Mouse (Mus musculus) hindbrain, embryonic 12.5 days (tissue): ENCODE measurements around the gene Cd59a. TPM values are rescaled to one million over a fixed set of nuclear protein-coding genes. Genes with fewer than 3 reads are reported as not detected.
"Not testable (repeated sequence)": the region's sequence is repeated elsewhere in the genome, so short reads cannot be mapped to it uniquely, and the experiment has no call there.

Experiments used
- ATAC-seq: fragments of 200-750 bp; cut with Nextera tagmentation; 2 replicates; pipeline ENCODE4 v1.8.0; 2017; ENCODE audit warnings: moderate TSS enrichment; ENCODE audit not compliant: low FRiP score
- H3K27ac ChIP-seq: fragments of 300-500 bp; sonication (generic); 2 replicates; pipeline ENCODE4 v1.5.1; 2016; ENCODE audit warnings: mild to moderate bottlenecking
- H3K27me3 ChIP-seq: fragments of 300-500 bp; sonication (generic); 2 replicates; pipeline ENCODE4 v1.6.1; 2016; ENCODE audit warnings: mild to moderate bottlenecking
- H3K36me3 ChIP-seq: fragments of 300-500 bp; sonication (generic); 2 replicates; pipeline ENCODE4 v1.6.1; 2016; ENCODE audit warnings: mild to moderate bottlenecking
- H3K4me1 ChIP-seq: fragments of 300-500 bp; sonication (generic); 2 replicates; pipeline ENCODE4 v1.6.1; 2016
- H3K4me2 ChIP-seq: fragments of 300-500 bp; sonication (generic); replicated peaks from 2 replicates; pipeline ENCODE4 v1.6.1; 2016; ENCODE audit warnings: mild to moderate bottlenecking
- H3K4me3 ChIP-seq: fragments of 300-500 bp; sonication (generic); 2 replicates; pipeline ENCODE4 v1.5.1; 2016; ENCODE audit warnings: mild to moderate bottlenecking
- H3K9ac ChIP-seq: fragments of 300-500 bp; sonication (generic); 2 replicates; pipeline ENCODE4 v1.6.1; 2016; ENCODE audit warnings: mild to moderate bottlenecking, moderate library complexity
- H3K9me3 ChIP-seq: fragments of 300-500 bp; sonication (generic); replicated peaks from 2 replicates; pipeline ENCODE4 v1.6.1; 2016; ENCODE audit warnings: mild to moderate bottlenecking
- WGBS: fragments of 180-500 bp; shearing (Covaris S2); methylation state at CpG from one replicate; pipeline ENCODE4 v1.1.7; 2016; 5-methylcytosine and 5-hydroxymethylcytosine counted together
- polyA plus RNA-seq: library from polyadenylated mRNA; unstranded; fragments of >200 nt; fragmentation: Nextera tagmentation; extraction: Ambion mirVana; gene quantifications from 2 replicates; pipeline ENCODE4 v1.2.1, GENCODE M21; 2016

Gene Cd59a
- polyA plus RNA-seq, 1 experiment from 2014 or later: 23.2 TPM

DNA sequence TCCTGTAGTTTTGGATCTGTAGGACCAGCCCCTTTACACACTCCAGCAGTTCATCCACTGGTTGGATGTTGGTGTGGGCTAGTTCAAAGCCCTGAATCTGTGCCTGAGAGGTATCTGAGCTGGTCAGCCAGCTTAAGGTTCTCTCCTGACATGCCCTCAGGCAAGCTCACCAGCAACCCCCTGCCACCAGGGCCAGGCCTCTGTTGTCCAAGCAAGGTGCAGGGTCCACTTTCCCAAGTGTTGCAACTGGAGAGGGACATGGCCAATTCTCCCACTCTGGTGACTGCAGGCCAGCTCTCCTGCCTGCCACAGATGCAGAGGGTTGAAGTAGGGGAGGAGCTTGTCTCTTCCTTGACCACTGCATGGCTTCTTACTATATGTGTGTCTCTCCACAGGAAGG, 11.6 kb upstream of the Cd59a start:
- not testable (repeated sequence) for H3K4me3 ChIP-seq, H3K36me3 ChIP-seq, H3K9ac ChIP-seq, H3K9me3 ChIP-seq, H3K4me2 ChIP-seq, H3K27ac ChIP-seq, H3K4me1 ChIP-seq, H3K27me3 ChIP-seq, ATAC-seq

DNA sequence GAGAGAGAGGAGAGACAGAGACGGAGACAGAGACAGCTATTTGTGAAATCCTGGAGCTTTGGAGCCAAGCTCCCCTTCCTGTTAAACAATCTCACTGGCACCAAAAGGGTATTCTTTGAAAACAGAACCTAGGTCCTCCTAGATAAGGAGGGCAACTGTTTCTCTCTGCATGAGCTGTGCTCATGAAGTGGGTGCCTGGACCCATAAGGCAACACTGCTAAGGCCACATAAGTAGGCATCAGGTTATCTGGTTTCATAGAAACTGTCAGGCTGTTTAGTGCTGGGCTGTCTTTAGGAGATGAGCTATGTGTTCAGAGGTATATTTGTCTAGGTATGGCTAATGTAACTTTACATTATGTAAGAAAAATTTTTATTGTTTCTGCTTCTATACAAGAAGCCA, 8.0 kb upstream of the Cd59a start:
- H3K27ac ChIP-seq, H3K27me3 ChIP-seq, H3K4me3 ChIP-seq, ATAC-seq, H3K9ac ChIP-seq, H3K4me2 ChIP-seq, H3K4me1 ChIP-seq, H3K9me3 ChIP-seq, H3K36me3 ChIP-seq: not testable (repeated sequence)
- 60% methylated on average over 1 of the region's 1 CpGs for WGBS

DNA sequence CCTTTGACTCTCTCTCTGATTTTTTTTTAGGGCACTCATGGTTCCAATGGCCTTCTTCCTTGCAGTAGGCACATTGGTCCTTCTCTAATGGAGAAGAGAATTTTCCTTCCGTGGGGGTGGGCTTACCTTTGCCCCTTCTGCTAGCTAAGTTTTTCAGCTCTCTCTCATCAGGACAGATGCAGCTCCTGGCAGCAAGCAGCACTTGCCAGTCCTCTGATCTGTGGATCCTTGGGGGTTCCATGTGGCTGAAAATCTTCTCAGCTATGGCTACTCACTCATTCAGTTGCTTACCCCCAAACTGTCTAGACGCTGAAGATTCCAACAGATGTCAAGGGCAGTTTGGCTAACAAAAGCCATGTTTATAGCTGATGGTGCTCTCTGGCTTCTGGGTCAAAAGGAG, 2.3 kb upstream of the Cd59a start:
- H3K9ac ChIP-seq: no peak overlapping the region
- WGBS: 84% methylated on average over 2 of the region's 2 CpGs
- no peak for ATAC-seq

DNA sequence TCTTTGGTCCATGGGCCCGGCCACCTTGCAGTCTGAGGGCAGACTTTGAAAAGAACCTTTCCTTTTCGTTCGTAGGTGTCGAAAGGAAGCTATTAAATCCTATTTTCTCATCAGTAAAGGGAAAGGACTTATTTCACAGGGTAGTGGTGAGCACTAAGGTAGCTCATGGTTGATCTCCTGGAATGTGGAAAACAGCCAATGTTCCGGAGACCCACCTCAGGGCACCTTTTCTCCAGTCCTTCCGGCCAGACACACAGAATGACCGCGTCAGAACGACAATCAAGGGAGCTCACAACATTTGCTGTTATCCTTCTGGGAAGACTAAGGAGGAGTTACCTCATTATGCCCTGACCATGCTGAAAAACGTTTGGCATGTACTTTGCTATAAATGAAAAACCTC, 655 bp downstream of the Cd59a start:
- no peaks in the 10 kb centered on the region for H3K9me3 ChIP-seq
- peak overlapping the region; percentile 74 for H3K27ac ChIP-seq
- H3K9ac ChIP-seq: peak overlapping the region; percentile 62
- H3K4me1 ChIP-seq: peaks cover 12% of the 10 kb centered on the region
- H3K4me2 ChIP-seq: peak overlapping the region; percentile 67
- 43% methylated on average over 10 of the region's 10 CpGs for WGBS
- no peak for ATAC-seq
- no peaks in the 10 kb centered on the region for H3K27me3 ChIP-seq
- no peaks in the 10 kb centered on the region for H3K36me3 ChIP-seq
- peak overlapping the region; percentile 41 for H3K4me3 ChIP-seq

More for the DNA sequence above, 2.3 kb upstream of the Cd59a start:
- no peaks in the 10 kb centered on the region for H3K27me3 ChIP-seq
- no peak overlapping the region for H3K4me2 ChIP-seq
- H3K4me3 ChIP-seq: no peak overlapping the region
- no peak overlapping the region for H3K27ac ChIP-seq
- H3K9me3 ChIP-seq: no peaks in the 10 kb centered on the region
- H3K4me1 ChIP-seq: peaks cover 10% of the 10 kb centered on the region
- no peaks in the 10 kb centered on the region for H3K36me3 ChIP-seq

DNA sequence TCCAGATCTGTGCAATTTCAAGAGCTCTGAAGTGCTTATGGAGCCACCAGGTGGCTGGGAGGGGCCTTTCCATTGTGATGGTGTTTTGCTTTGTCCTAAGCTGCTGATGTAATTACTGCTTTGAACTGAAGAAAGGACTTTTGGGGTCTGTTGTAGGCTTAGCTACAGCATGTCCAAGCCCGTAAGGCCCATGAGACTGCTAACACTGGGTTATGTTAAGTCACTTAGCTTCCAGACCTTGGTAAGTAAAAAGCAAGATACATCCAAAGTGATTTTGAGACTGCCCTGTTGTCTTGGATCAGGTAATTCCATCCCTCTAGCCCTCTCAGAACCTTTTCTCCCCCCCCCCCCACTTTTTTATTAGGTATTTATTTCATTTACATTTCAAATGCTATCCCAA, 1.2 kb downstream of the Cd59a start:
- H3K4me2 ChIP-seq: peak overlapping the region; percentile 67

DNA sequence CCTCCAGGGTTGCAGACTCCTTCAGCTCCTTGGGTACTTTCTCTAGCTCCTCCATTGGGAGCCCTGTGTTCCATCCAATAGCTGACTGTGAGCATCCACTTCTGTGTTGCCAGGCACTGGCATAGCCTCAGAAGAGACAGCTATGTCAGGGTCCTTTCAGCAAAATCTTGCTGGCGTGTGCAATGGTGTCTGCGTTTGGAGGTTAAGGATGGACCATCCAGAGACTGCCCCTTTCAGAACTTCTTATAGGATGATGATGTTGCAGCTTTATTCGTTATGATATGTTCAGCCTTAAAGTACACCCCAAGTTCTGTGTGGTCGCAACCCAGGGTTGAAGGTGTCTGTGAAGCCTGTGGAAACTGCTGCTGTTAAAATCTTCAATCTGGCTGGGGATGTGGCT, 1.8 kb downstream of the Cd59a start:
- not testable (repeated sequence) for H3K36me3 ChIP-seq, H3K27ac ChIP-seq, H3K27me3 ChIP-seq, H3K4me3 ChIP-seq, H3K9ac ChIP-seq, ATAC-seq, H3K9me3 ChIP-seq
- Histone ChIP-seq H3K4me1 (peaks cover 12% of the 10 kb centered on the region), H3K4me2 (0 out of 2 replicates have a peak overlapping the region, but pooled peaks have one; percentile 3)
- WGBS: 95% methylated on average over 4 of the region's 4 CpGs

More for the DNA sequence above, 1.2 kb downstream of the Cd59a start:
- not testable (repeated sequence) for H3K4me3 ChIP-seq, H3K9me3 ChIP-seq, H3K36me3 ChIP-seq, H3K27me3 ChIP-seq, ATAC-seq, H3K27ac ChIP-seq, H3K9ac ChIP-seq
- WGBS: 52% methylated on average over 1 of the region's 1 CpGs
- peaks cover 12% of the 10 kb centered on the region for H3K4me1 ChIP-seq

DNA sequence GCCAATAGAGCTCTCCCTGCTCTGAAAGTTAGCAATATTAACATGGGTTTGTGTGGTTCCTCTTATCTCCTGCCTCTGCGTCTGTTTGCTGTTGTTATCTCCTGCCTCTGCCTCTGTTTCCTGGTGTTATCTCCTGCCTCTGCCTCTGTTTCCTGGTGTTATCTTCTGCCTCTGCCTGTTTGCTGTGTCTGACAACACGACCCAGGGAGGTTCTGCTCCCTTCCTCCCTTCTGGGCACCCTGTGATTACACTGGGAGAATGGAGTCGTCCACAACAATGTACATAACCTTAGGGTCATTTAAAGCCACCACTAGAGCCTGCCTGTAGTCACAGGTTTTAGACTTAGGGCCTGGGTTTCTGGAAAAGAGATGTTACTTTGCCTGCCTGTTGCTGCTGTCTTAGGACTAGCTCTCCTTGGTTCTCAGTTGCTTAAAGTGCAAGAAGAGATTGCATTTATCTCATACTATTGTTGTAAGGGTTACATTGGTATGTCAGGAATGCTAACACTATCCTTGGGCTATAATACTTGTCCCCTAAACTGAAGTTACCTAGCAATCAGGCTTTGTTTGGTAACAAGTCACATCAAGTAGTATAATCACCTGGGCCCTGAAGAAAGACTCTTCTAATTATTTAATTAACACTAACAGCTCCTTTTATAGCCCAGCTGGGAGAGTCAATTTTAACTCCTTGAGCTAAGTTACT, 3.1 kb downstream of the Cd59a start:
- Histone ChIP-seq H3K9ac (no peak overlapping the region), H3K27ac (no peak overlapping the region)

DNA sequence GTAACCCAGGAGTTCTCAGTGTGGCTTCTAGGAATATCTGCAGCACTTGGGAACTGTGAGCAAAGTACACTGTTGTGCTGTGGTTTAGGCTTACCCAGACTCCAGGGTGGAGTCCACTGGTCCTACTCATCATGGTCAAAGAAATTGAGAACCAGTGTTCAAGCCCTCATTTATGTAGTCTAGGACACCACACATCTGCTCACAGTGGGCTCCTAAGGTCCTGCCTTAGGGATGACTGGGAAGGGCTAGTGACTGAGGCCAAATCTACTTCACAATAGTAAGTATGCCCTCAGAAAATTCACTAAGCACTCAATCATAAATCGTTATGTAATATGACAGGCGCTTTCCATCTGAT, 3.6 kb downstream of the Cd59a start:
- no peak overlapping the region for H3K27ac ChIP-seq
- no peak for ATAC-seq
- 90% methylated on average over 2 of the region's 2 CpGs for WGBS

More for the DNA sequence above, 3.1 kb downstream of the Cd59a start:
- WGBS: 43% methylated on average over 3 of the region's 3 CpGs
- no peak for ATAC-seq
- Histone ChIP-seq H3K4me2 (no peak overlapping the region), H3K9me3 (no peaks in the 10 kb centered on the region), H3K36me3 (no peaks in the 10 kb centered on the region), H3K4me1 (peaks cover 12% of the 10 kb centered on the region), H3K27me3 (no peaks in the 10 kb centered on the region), H3K4me3 (no peak overlapping the region)

DNA sequence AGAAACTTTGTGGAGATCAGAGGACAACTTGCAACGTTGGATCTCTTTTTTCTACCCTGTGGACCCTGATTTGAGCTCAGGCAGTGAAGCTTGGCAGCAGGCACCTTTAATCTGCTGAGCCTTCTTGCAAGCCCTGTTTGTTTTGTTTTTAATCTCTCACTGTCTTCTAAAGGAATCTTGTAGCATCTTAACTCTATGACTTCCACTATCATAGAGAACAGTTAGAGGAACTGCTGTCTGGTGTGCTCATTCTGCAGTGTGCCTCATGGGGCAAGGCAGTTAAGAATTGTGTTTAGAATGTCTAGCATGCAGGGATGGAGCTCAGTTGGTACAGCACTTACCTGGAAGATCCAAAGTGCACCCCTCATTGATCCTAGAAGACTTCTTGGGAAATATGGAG, 4.3 kb downstream of the Cd59a start:
- Histone ChIP-seq H3K4me3 (no peak overlapping the region), H3K9ac (no peak overlapping the region), H3K4me1 (peaks cover 12% of the 10 kb centered on the region), H3K27me3 (no peaks in the 10 kb centered on the region), H3K4me2 (no peak overlapping the region), H3K36me3 (no peaks in the 10 kb centered on the region), H3K27ac (no peak overlapping the region), H3K9me3 (no peaks in the 10 kb centered on the region)
- 63% methylated on average over 1 of the region's 1 CpGs for WGBS
- ATAC-seq: no peak

More for the DNA sequence above, 3.6 kb downstream of the Cd59a start:
- Histone ChIP-seq H3K4me1 (peaks cover 12% of the 10 kb centered on the region), H3K9me3 (no peaks in the 10 kb centered on the region), H3K4me2 (no peak overlapping the region), H3K9ac (no peak overlapping the region), H3K36me3 (no peaks in the 10 kb centered on the region), H3K4me3 (no peak overlapping the region), H3K27me3 (no peaks in the 10 kb centered on the region)

DNA sequence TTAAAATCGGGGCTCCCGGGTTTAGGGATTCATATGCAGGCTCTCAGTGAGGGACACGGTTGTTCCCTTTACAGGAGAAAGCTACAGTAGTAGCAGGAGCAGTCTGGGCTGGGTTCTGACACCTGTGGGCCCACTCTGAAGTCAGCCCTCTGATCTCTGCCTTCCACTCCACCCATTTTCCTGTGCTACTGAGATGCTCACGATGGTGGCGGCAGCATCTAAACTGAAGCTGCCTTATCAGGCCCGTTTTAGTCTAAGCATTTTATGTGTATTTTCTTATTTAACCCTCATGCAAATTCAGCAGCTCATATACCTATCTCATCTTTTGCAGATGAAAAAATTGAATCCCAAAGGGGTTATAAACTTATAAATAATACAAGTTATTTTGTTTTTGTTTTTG, 9.2 kb downstream of the Cd59a start:
- Histone ChIP-seq H3K9ac (no peak overlapping the region), H3K4me3 (no peak overlapping the region), H3K36me3 (no peaks in the 10 kb centered on the region), H3K9me3 (no peaks in the 10 kb centered on the region), H3K27me3 (no peaks in the 10 kb centered on the region), H3K4me1 (no peaks in the 10 kb centered on the region), H3K27ac (no peak overlapping the region), H3K4me2 (no peak overlapping the region)
- ATAC-seq: no peak
- WGBS: 90% methylated on average over 6 of the region's 6 CpGs

DNA sequence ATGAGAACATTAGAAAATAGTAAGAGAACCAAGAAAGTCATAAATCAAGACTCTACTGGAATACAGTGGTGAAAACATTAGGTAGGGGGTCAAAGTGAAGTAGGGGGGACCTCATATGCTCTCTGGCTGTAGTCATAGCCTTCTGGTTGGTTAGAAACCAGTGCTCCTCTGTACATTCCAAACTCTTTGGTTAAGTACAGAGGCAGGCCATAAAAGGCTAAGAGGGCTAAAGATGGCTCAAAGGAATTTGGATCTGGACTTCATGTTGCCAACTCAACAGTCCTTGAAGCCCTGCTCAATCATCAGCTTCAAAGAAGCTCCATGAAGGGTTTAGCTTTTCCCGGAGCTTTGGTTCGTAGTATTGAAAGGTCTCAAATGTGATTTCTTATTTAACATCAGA, 13.4 kb downstream of the Cd59a start:
- not testable (repeated sequence) for H3K9ac ChIP-seq, H3K36me3 ChIP-seq, H3K4me1 ChIP-seq, ATAC-seq, H3K4me3 ChIP-seq, H3K27ac ChIP-seq, H3K27me3 ChIP-seq, H3K4me2 ChIP-seq, H3K9me3 ChIP-seq
- 89% methylated on average over 2 of the region's 2 CpGs for WGBS

DNA sequence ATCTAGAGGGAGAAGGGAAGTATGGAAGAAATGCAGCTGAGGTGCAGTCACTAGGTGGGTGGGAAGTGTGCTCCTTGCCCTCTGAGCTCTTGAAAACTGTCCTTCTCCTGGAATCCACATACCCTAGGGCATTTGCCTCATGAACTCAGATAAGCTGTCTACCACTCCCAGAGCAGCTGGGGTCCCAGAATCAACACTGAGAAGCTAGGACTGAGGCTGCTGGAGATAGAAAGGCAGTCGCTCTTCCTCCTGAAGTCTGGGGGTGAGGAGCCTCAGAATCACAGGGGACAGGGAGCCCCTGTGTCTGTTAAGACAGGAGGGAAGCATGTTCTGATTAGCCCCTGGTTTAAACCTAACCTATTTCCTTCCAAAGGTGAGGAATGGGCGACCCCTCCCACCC, 13.9 kb downstream of the Cd59a start:
- Histone ChIP-seq H3K9me3 (no peaks in the 10 kb centered on the region), H3K9ac (no peak overlapping the region), H3K27ac (no peak overlapping the region), H3K27me3 (no peaks in the 10 kb centered on the region), H3K36me3 (no peaks in the 10 kb centered on the region), H3K4me2 (no peak overlapping the region), H3K4me1 (no peaks in the 10 kb centered on the region), H3K4me3 (no peak overlapping the region)
- 65% methylated on average over 2 of the region's 2 CpGs for WGBS
- ATAC-seq: no peak

DNA sequence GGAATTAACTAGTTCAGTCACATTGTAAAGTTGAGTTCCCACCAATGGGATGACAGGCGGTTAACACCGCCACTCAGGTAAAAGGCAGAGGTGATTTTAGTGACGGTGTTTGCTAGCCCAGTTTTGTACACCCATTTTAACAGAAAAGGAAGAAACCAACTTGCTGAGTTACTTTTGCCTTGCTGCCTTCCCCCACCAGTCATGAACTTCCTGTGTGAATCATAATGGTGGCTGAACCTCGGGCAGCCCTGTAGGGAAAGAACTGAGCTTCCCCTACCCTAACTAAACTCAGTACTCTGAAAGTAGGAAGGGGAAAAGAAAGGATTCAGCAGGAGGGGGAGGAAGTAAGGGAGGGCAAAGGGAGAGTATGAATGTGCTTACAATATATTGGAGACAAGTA, 14.4 kb downstream of the Cd59a start:
- 96% methylated on average over 4 of the region's 4 CpGs for WGBS
- Histone ChIP-seq H3K9ac (no peak overlapping the region), H3K9me3 (no peaks in the 10 kb centered on the region), H3K4me3 (no peak overlapping the region), H3K4me1 (no peaks in the 10 kb centered on the region), H3K4me2 (no peak overlapping the region), H3K27ac (no peak overlapping the region), H3K36me3 (no peaks in the 10 kb centered on the region), H3K27me3 (no peaks in the 10 kb centered on the region)
- ATAC-seq: no peak
